Mouse (Mus musculus): Measurements from ENCODE around the gene Hnrnpa1. TPM values are rescaled to one million over a fixed set of nuclear protein-coding genes. Genes with fewer than 3 reads are reported as not detected.
"Not testable (repeated sequence)": the region's sequence is repeated elsewhere in the genome, so short reads cannot be mapped to it uniquely, and the experiment has no call there.

Hnrnpa1 gene
- polyA plus RNA-seq, 1 experiment from 2014 or later = 1,133 TPM

DNA sequence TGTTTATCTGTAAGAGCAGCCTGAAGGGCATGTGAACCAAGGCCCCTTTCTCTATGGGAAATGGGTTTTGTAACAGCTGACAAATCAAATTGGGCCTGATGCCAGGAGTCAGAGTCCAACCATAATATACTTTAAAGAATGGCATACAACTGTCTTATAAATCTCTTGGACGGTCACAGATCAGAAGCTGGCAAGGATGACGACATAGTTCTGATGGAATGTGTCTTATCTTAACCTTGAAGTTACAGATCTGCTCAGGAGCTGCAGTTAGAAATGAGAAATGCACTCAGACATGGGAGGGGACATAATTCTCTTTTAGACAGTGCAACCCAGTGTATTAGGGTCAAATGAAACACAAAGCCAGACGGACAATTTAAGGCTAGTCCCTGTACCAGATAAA lies 19.4 kb upstream of the Hnrnpa1 start:
- peaks cover 17% of the 10 kb centered on the region for H3K4me1 ChIP-seq
- peak overlapping the region; percentile 22; the same call in 1 of the 2 replicates for H3K27ac ChIP-seq
- no peaks in the 10 kb centered on the region for H3K27me3 ChIP-seq
- H3K4me2 ChIP-seq = no peak overlapping the region
- H3K4me3 ChIP-seq = no peak overlapping the region
- 60% methylated on average over 3 of the region's 3 CpGs for WGBS
- H3K36me3 ChIP-seq = 0 out of 2 replicates have a peak, but pooled peaks cover 10% of the 10 kb centered on the region
- H3K9me3 ChIP-seq = no peaks in the 10 kb centered on the region
- no peak for ATAC-seq (ENCODE audit: insufficient number of reproducible peaks, insufficient read depth, low FRiP score, low TSS enrichment, low read depth)
- no peak overlapping the region; the same call in 1 of the 2 replicates for H3K9ac ChIP-seq

DNA sequence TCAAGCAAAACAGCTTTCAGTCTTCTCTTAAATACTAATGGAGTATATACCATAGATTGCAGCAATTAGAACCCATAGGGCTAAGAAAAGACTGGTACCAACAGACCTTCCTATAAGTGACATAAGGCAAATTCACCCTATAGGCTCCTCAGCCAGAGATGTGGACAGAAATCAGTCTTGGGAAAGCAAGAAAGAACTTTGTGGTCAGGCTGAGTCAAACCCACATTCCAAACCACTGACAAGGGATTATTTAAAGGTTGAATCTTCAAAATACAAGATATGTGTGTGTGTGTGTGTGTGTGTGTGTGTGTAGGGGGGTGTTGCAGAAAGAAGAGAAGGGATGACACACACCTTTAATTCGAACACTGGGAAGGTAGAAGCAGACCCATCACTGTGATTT lies 18.8 kb upstream of the Hnrnpa1 start:
- no peak for ATAC-seq (ENCODE audit: insufficient number of reproducible peaks, insufficient read depth, low FRiP score, low TSS enrichment, low read depth)
- Histone ChIP-seq H3K27ac (peak overlapping the region; percentile 22; the same call in 1 of the 2 replicates), H3K4me1 (peaks cover 12% of the 10 kb centered on the region; the same call in 1 of the 2 replicates), H3K36me3 (0 out of 2 replicates have a peak, but pooled peaks cover 10% of the 10 kb centered on the region), H3K9me3 (no peaks in the 10 kb centered on the region), H3K27me3 (no peaks in the 10 kb centered on the region), H3K4me2 (no peak overlapping the region), H3K9ac (no peak overlapping the region; the same call in 1 of the 2 replicates), H3K4me3 (no peak overlapping the region)
- 86% methylated on average over 1 of the region's 1 CpGs for WGBS

DNA sequence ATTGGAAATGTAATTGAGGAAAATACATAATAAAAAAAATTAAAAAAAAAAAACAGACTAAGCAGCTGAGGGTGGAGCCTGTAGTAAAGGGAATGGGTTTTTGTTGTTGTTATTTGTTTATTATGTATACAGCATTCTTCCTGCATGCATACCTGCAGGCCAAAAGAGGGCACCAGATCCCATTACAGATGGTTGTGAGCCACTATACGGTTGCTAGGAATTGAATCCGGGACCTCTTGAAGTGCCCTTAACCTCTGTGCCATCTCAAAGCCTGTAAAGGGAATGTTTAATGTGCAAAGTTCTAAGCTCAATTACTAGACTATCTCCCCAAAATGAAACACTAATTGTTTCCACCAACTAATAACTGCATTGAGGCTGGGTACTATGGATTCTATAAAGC lies 16.1 kb upstream of the Hnrnpa1 start:
- H3K4me3 ChIP-seq = no peak overlapping the region
- no peak overlapping the region for H3K9ac ChIP-seq
- no peak overlapping the region for H3K27ac ChIP-seq
- H3K27me3 ChIP-seq = no peaks in the 10 kb centered on the region
- WGBS = 87% methylated on average over 2 of the region's 2 CpGs
- ATAC-seq (ENCODE audit: insufficient number of reproducible peaks, insufficient read depth, low FRiP score, low TSS enrichment, low read depth) = no peak
- H3K9me3 ChIP-seq = no peaks in the 10 kb centered on the region
- H3K36me3 ChIP-seq = 0 out of 2 replicates have a peak, but pooled peaks cover 10% of the 10 kb centered on the region
- H3K4me1 ChIP-seq = peaks cover 18% of the 10 kb centered on the region
- no peak overlapping the region for H3K4me2 ChIP-seq

DNA sequence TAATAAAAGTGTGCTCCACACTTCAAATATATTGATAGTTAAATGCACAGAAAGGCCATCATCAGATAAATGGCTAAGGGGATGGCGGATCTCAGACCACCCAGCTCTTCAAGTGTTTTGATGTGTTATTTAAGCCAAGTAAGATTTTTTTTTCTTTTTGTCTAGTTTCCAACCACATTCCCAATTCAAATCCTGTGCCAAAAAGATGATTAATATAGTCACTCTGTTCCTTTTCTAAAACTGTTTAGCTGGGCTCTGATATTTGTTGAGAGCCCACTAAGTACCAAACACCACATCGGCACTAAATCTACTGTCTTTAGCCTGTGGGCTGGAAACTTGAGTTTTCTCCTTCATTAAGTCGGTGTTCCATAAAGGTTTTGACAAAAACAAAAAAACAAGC lies 13.2 kb upstream of the Hnrnpa1 start:
- Histone ChIP-seq H3K36me3 (0 out of 2 replicates have a peak, but pooled peaks cover 10% of the 10 kb centered on the region), H3K27ac (no peak overlapping the region), H3K4me3 (no peak overlapping the region), H3K4me2 (no peak overlapping the region), H3K9me3 (no peaks in the 10 kb centered on the region), H3K4me1 (peaks cover 13% of the 10 kb centered on the region), H3K9ac (no peak overlapping the region), H3K27me3 (no peaks in the 10 kb centered on the region)
- WGBS = 85% methylated on average over 3 of the region's 3 CpGs
- ATAC-seq (ENCODE audit: insufficient number of reproducible peaks, insufficient read depth, low FRiP score, low TSS enrichment, low read depth) = no peak

DNA sequence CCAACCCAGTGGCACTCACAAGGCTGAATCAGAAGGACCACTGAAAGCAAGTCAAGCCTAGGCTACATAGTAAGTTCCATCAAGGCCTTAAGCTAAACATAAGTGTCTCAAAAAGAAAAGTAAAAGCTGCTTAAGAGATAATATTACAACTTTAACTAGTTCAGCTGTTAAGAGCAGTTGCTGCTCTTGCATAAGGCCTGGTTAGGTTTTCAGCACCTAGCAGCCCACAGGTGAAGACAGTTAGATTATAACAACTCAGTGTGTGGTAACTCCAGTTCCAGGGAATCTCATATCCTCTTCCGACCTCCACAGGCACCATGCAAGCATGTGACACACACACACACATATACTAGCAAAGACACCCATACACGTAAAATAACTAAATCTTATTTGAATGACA lies 12.7 kb upstream of the Hnrnpa1 start:
- Histone ChIP-seq H3K4me1 (peaks cover 13% of the 10 kb centered on the region), H3K27me3 (no peaks in the 10 kb centered on the region), H3K36me3 (0 out of 2 replicates have a peak, but pooled peaks cover 9% of the 10 kb centered on the region), H3K9ac (no peak overlapping the region), H3K27ac (no peak overlapping the region), H3K4me2 (no peak overlapping the region), H3K4me3 (no peak overlapping the region), H3K9me3 (no peaks in the 10 kb centered on the region)
- WGBS = 87% methylated on average over 2 of the region's 2 CpGs
- no peak for ATAC-seq (ENCODE audit: insufficient number of reproducible peaks, insufficient read depth, low FRiP score, low TSS enrichment, low read depth)

DNA sequence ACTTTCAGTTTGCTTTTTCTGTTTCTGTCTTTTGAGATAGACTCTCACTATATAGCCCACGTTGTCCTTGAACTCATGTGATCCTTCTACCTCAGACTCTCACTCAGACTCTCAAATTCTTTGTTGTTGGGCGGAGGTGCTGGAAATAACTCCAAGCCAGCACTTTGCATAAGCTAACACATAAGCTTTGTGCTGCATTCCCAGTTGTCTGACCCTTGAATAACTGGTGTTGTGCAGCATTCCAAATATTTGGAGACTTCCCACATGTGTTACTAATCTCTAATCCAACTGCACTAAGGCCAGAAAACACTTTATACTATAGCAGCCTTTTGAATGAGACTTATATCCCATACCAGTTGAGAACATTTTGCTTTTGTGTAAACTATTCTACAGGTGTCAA lies 11.3 kb upstream of the Hnrnpa1 start:
- Histone ChIP-seq H3K4me3 (no peak overlapping the region), H3K9ac (no peak overlapping the region), H3K4me1 (peaks cover 13% of the 10 kb centered on the region), H3K27me3 (no peaks in the 10 kb centered on the region), H3K36me3 (0 out of 2 replicates have a peak, but pooled peaks cover 6% of the 10 kb centered on the region), H3K27ac (no peak overlapping the region), H3K4me2 (no peak overlapping the region), H3K9me3 (no peaks in the 10 kb centered on the region)
- ATAC-seq (ENCODE audit: insufficient number of reproducible peaks, insufficient read depth, low FRiP score, low TSS enrichment, low read depth) = no peak
- WGBS = 65% methylated on average over 2 of the region's 2 CpGs

DNA sequence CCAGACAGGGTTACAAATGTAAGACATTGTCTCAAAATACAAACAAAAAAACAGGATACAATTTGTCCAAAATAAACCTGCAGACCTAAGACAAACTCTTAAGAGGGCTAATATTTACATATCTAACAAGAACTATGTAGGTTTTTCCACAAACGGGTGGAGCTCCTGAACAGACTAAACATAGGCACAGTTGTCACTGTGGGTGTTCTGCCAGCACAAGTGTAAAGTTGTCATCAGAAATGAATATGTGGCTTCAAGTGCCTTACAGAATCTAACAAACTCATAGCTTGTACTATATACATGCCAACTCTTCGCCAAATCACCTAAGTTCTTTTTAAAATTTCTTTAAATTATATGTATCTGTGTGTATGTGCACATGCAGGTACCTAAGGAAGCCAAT lies 7.1 kb upstream of the Hnrnpa1 start:
- Histone ChIP-seq H3K27ac (no peak overlapping the region), H3K4me1 (peaks cover 12% of the 10 kb centered on the region; the same call in 1 of the 2 replicates), H3K9ac (no peak overlapping the region), H3K9me3 (no peaks in the 10 kb centered on the region), H3K4me2 (no peak overlapping the region), H3K27me3 (no peaks in the 10 kb centered on the region), H3K36me3 (peaks cover 17% of the 10 kb centered on the region), H3K4me3 (no peak overlapping the region)
- WGBS = 89% methylated on average over 2 of the region's 2 CpGs
- ATAC-seq (ENCODE audit: insufficient number of reproducible peaks, insufficient read depth, low FRiP score, low TSS enrichment, low read depth) = no peak

DNA sequence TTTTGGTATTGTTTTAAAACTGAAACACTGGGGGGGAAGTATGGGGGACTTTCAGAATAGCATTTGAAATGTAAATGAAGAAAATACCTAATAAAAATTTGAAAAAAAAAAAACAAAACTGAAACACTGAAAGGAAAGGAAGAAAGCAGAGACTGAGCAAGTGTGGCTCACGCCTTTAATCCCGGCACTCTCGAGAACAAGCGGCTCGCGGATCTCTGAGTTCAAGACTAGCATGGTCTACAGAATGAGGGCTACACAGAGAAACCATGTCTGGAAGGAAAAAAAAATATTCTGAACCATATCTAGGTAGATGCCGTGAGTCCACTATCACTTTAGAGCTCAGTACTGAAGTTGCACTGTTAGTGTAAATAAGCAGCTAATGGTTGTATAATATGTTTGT lies 2.9 kb upstream of the Hnrnpa1 start:
- no peak for ATAC-seq (ENCODE audit: insufficient number of reproducible peaks, insufficient read depth, low FRiP score, low TSS enrichment, low read depth)
- Histone ChIP-seq H3K4me2 (no peak overlapping the region), H3K4me3 (no peak overlapping the region), H3K36me3 (peaks cover 27% of the 10 kb centered on the region), H3K9ac (no peak overlapping the region), H3K4me1 (peaks cover 16% of the 10 kb centered on the region), H3K9me3 (no peaks in the 10 kb centered on the region), H3K27ac (no peak overlapping the region), H3K27me3 (no peaks in the 10 kb centered on the region)
- 92% methylated on average over 7 of the region's 7 CpGs for WGBS

DNA sequence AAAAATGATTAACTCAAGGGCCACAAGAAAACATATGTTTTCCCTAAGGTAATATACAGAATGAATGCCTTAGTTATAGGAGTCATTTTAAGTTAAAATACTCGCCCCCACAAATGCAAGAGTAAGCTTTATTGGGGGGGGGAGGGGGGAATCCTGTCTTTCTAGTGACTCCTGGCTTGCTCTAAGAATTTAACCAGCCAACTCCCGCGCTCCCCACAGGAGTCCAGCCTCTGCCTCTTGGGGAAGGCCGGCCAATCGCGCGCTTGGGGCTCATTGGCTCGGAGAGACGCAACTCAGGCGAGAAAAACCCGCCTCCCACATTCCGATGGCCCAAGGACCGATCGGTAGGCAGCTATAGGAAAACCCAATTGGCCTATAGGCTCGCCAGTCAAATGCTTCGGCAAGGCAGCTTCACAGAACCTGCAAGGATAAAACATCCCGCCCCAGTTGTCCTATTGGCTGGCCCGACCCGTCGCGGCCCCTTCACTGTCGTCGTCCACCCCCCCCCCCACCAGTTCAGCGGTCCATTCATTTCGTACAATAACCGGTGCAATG lies 1.0 kb upstream of the Hnrnpa1 start:
- Histone ChIP-seq H3K9me3 (no peaks in the 10 kb centered on the region), H3K27me3 (no peaks in the 10 kb centered on the region), H3K9ac (peak overlapping the region; percentile 88), H3K4me3 (peak overlapping the region; percentile 68), H3K4me1 (peaks cover 33% of the 10 kb centered on the region), H3K36me3 (peaks cover 41% of the 10 kb centered on the region), H3K4me2 (peak overlapping the region; percentile 63), H3K27ac (peak overlapping the region; percentile 93)
- ATAC-seq (ENCODE audit: insufficient number of reproducible peaks, insufficient read depth, low FRiP score, low TSS enrichment, low read depth) = peak; percentile 90
- under 1% methylated on average over 26 of the region's 26 CpGs for WGBS

DNA sequence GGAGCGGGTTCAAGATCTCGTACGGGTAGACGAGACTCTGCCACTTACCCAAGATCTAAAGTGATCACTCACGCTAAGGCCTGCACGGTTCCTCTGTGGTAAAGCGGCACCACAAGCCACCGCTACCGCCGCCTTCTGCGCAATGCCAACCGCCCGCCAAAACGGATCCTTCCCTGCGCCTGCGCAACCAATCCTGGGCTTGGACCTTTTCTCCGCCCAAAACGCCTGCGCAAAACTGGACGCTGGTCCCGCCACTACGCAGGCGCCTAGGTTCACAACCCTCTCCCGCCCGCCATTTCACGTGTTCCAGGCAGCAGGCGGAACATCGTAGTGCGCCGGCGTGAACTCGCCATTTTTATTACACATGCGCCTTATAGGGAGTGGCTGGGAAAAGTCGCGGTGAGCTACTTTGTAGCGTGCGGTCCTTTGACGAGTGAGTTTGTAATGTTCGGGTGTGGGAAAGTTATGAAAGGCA lies 510 bp upstream of the Hnrnpa1 start, which contains the start of gene Cbx5:
Cbx5 (minus strand) TSS at position 132 of the 475 bp plus-strand sequence.
- Histone ChIP-seq H3K36me3 (peaks cover 39% of the 10 kb centered on the region), H3K27me3 (no peaks in the 10 kb centered on the region), H3K9me3 (no peaks in the 10 kb centered on the region), H3K9ac (peak within 1 kb of the TSS; percentile 88), H3K4me3 (peak within 1 kb of the TSS; percentile 68), H3K4me1 (peaks cover 33% of the 10 kb centered on the region), H3K4me2 (peak within 1 kb of the TSS; percentile 88), H3K27ac (peak within 1 kb of the TSS; percentile 93)
- ATAC-seq (ENCODE audit: insufficient number of reproducible peaks, insufficient read depth, low FRiP score, low TSS enrichment, low read depth) = peak; percentile 92
- WGBS = under 1% methylated on average over 39 of the region's 39 CpGs

DNA sequence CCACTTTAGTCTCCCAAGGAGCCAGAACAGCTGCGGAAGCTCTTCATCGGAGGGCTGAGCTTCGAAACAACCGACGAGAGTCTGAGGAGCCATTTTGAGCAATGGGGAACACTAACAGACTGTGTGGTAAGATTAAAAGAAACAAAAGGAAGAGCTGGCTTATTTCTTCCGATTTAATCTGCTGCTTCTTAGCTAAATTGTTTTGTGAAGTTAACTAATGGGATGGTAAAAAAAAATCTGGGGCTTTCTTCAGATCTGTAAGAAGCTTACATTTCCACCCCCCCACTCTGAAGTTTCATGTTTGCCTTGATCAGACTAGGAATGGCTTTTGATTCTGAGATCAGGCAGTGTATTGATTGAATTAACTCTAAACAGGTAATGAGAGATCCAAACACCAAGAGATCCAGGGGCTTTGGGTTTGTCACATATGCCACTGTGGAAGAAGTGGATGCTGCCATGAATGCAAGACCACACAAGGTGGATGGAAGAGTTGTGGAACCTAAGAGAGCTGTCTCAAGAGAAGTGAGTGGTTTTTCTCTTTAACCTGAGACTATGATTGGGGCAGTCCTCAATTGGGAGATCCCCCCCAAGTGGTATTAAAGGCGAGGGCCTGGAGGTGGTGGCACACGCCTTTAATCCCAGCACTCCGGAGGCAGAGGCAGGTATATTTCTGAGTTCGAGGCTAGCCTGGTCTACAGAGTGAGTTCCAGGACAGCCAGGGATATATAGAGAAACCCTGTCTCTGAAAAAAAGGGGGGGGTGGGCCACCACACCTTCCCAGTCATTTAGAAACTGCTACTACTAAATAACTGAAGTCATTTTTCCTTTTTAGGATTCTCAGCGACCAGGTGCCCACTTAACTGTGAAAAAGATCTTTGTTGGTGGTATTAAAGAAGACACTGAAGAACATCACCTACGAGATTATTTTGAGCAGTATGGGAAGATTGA lies 1.1 kb downstream of the Hnrnpa1 start:
- H3K9me3 ChIP-seq; ATAC-seq (ENCODE audit: insufficient number of reproducible peaks, insufficient read depth, low FRiP score, low TSS enrichment, low read depth); H3K27me3 ChIP-seq: not testable (repeated sequence)
- Histone ChIP-seq H3K9ac (peak overlapping the region; percentile 88), H3K4me1 (peaks cover 39% of the 10 kb centered on the region), H3K36me3 (peaks cover 43% of the 10 kb centered on the region), H3K4me3 (peak overlapping the region; percentile 68), H3K27ac (peak overlapping the region; percentile 93), H3K4me2 (peak overlapping the region; percentile 88)
- 8% methylated on average over 12 of the region's 12 CpGs for WGBS
